In the genomic region with DNA sequence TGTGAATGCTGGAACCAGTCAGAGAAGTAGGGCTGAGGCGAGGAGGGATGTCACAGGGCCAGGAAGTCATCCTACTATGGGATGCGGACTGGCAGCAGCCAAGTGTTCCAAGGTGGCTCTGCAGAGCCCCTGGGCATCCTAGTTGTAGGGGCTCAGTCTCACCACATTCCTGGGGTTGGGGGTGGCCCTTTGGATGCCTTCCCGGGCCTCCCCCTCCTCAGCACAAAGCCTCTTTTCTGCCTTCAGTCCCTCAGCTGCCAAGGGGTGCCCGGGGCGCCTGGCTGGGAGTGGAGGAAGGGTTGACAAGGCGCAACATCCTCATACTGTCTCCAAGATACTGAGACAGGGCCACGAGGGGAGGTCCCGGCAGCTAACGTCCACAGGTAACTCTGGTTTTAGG, we compare ENCODE assay signal across 11 mouse cellular contexts. TPM values are rescaled to one million over a fixed set of nuclear protein-coding genes. Genes with fewer than 3 reads are reported as not detected.
DNase-seq lines count a peak whose midpoint lies in the region; ATAC-seq and TF ChIP-seq lines count a peak whose summit lies in the region.
"Had no signal": no experiment of that assay in that cellular context is flagged by ENCODE, and none has a peak within 500 bp of the region (broad histone marks: within the 10 kb centered on the region; RNA-seq: fewer than 3 reads in every experiment).

No protein-coding gene starts in this region.

- H3K27me3 ChIP-seq in forebrain, embryonic 14.5 days (replicated peaks; ENCODE audit: control insufficient read depth, insufficient read depth, low read length), result no peaks in the 10 kb centered on the region
- no peaks in the 10 kb centered on the region for H3K27me3 ChIP-seq in forebrain, postnatal 0 days (ENCODE audit: insufficient read depth, low read length)
- peaks cover 31% of the 10 kb centered on the region for H3K27me3 ChIP-seq in liver, embryonic 12.5 days (replicated peaks)
- H3K27me3 ChIP-seq in lung, postnatal 0 days (replicated peaks; ENCODE audit: insufficient read depth, low read length), result no peaks in the 10 kb centered on the region

- no peak overlapping the region for H3K27ac ChIP-seq in forebrain, embryonic 14.5 days (ENCODE audit: low read depth, low read length)
- H3K27ac ChIP-seq in forebrain, postnatal 0 days (ENCODE audit: low read depth, low read length), result no peak overlapping the region
- H3K27ac ChIP-seq in bone marrow, adult 2 months (ENCODE audit: control insufficient read depth, insufficient read depth, low read depth, low read length, poor library complexity), result peak overlapping the region; percentile 43
- H3K27ac ChIP-seq in liver, embryonic 12.5 days, result no peak overlapping the region
- no peak overlapping the region for H3K27ac ChIP-seq in lung, postnatal 0 days (ENCODE audit: low read length)
- H3K27ac ChIP-seq: liver, embryonic 13.5 days had no signal

- no peak for DNase-seq in forebrain, embryonic 14.5 days (ENCODE audit: low spot score)
- no peak for DNase-seq in forebrain, postnatal 0 days
- peak; percentile 43 for DNase-seq in kidney, postnatal 10 days
- no peak for DNase-seq in kidney, postnatal 4 days
- no peak for DNase-seq in urinary bladder, postnatal 10 days (ENCODE audit: low spot score)
- DNase-seq in lung, postnatal 0 days (ENCODE audit: low spot score), result no peak
- DNase-seq: liver, embryonic 13.5 days had no signal

- no peak overlapping the region for H3K9ac ChIP-seq in forebrain, embryonic 14.5 days (ENCODE audit: low read length)
- no peak overlapping the region for H3K9ac ChIP-seq in forebrain, postnatal 0 days
- no peak overlapping the region for H3K9ac ChIP-seq in liver, embryonic 12.5 days
- no peak overlapping the region for H3K9ac ChIP-seq in lung, postnatal 0 days (replicated peaks; ENCODE audit: low read depth)
- H3K9ac ChIP-seq: liver, embryonic 13.5 days had no signal

- TF ChIP-seq EP300 in lung, postnatal 0 days (IDR thresholded peaks at IDR 0.05), result no peak

- no peak overlapping the region for H3K4me3 ChIP-seq in forebrain, embryonic 14.5 days (ENCODE audit: low read depth, low read length)
- no peak overlapping the region for H3K4me3 ChIP-seq in forebrain, postnatal 0 days (ENCODE audit: low read depth, low read length)
- H3K4me3 ChIP-seq in bone marrow, adult 2 months (replicated peaks; ENCODE audit: control insufficient read depth, low read depth, low read length), result no peak overlapping the region
- H3K4me3 ChIP-seq in liver, embryonic 12.5 days, result no peak overlapping the region
- no peak overlapping the region for H3K4me3 ChIP-seq in lung, postnatal 0 days (ENCODE audit: low read depth, low read length)
- H3K4me3 ChIP-seq: liver, embryonic 13.5 days; myocyte had no signal

- no peaks in the 10 kb centered on the region for H3K36me3 ChIP-seq in forebrain, embryonic 14.5 days (ENCODE audit: control insufficient read depth, insufficient read depth, low read length)
- no peaks in the 10 kb centered on the region for H3K36me3 ChIP-seq in forebrain, postnatal 0 days (ENCODE audit: insufficient read depth)
- no peaks in the 10 kb centered on the region for H3K36me3 ChIP-seq in liver, embryonic 12.5 days
- no peaks in the 10 kb centered on the region for H3K36me3 ChIP-seq in lung, postnatal 0 days (ENCODE audit: insufficient read depth, low read length)
- H3K36me3 ChIP-seq: liver, embryonic 13.5 days had no signal

- no peak for TF ChIP-seq CTCF in forebrain, postnatal 0 days (IDR thresholded peaks at IDR 0.05; ENCODE audit: low read depth)
- no peak for TF ChIP-seq CTCF in bone marrow, adult 2 months (IDR thresholded peaks at IDR 0.05; ENCODE audit: control insufficient read depth, insufficient read depth, low read length)
- no peak for TF ChIP-seq CTCF in lung, postnatal 0 days (IDR thresholded peaks at IDR 0.05)

- H3K9me3 ChIP-seq in forebrain, embryonic 14.5 days (replicated peaks; ENCODE audit: control insufficient read depth, low read length), result no peaks in the 10 kb centered on the region
- no peaks in the 10 kb centered on the region for H3K9me3 ChIP-seq in forebrain, postnatal 0 days (ENCODE audit: low read length)
- H3K9me3 ChIP-seq in liver, embryonic 12.5 days (replicated peaks), result no peaks in the 10 kb centered on the region
- no peaks in the 10 kb centered on the region for H3K9me3 ChIP-seq in lung, postnatal 0 days (ENCODE audit: low read length)
- H3K9me3 ChIP-seq: liver, embryonic 13.5 days had no signal

- peak overlapping the region; percentile 26 for H3K4me2 ChIP-seq in forebrain, embryonic 14.5 days (ENCODE audit: low read length)
- no peak overlapping the region for H3K4me2 ChIP-seq in forebrain, postnatal 0 days (ENCODE audit: low read depth)
- H3K4me2 ChIP-seq in liver, embryonic 12.5 days, result peak overlapping the region; percentile 42; the same call in 1 of the 2 replicates
- no peak overlapping the region for H3K4me2 ChIP-seq in lung, postnatal 0 days (replicated peaks; ENCODE audit: low read depth, low read length)

- no peak for TF ChIP-seq POLR2A in bone marrow, adult 2 months (IDR thresholded peaks at IDR 0.05; ENCODE audit: borderline replicate concordance, control insufficient read depth, low read depth, low read length)

- H3K4me1 ChIP-seq in forebrain, embryonic 14.5 days (ENCODE audit: control insufficient read depth, insufficient read depth, low read length), result peaks cover 12% of the 10 kb centered on the region
- no peaks in the 10 kb centered on the region for H3K4me1 ChIP-seq in forebrain, postnatal 0 days (ENCODE audit: insufficient read depth)
- peaks cover 5% of the 10 kb centered on the region; the same call in 1 of the 2 replicates for H3K4me1 ChIP-seq in bone marrow, adult 2 months (ENCODE audit: control insufficient read depth, insufficient read depth, low read length)
- peaks cover 35% of the 10 kb centered on the region for H3K4me1 ChIP-seq in liver, embryonic 12.5 days
- peaks cover 13% of the 10 kb centered on the region; the same call in 1 of the 2 replicates for H3K4me1 ChIP-seq in lung, postnatal 0 days (ENCODE audit: insufficient read depth, low read depth, low read length)

- ATAC-seq in forebrain, embryonic 14.5 days, result peak; percentile 47
- ATAC-seq in forebrain, postnatal 0 days, result no peak
- ATAC-seq in liver, embryonic 12.5 days, result no peak
- no peak for ATAC-seq in lung, postnatal 0 days
- ATAC-seq: activated CD4-positive, CD25-positive, alpha-beta regulatory T cell, adult 4 months had no signal

- 43% methylated on average over 9 of the region's 9 CpGs for WGBS in forebrain, embryonic 14.5 days
- 30% methylated on average over 9 of the region's 9 CpGs for WGBS in forebrain, postnatal 0 days
- 46% methylated on average over 9 of the region's 9 CpGs for WGBS in bone marrow, adult 2 months
- WGBS in liver, embryonic 12.5 days (ENCODE audit: insufficient replicate concordance), result 50% methylated on average over 9 of the region's 9 CpGs
- WGBS in lung, postnatal 0 days, result 67% methylated on average over 8 of the region's 9 CpGs

RNA-seq across cellular contexts. Expression of a gene that starts 2.1 kb away (rescaled TPM):
- polyA plus RNA-seq in forebrain, embryonic 14.5 days (2014; fragmentation: Nextera tagmentation; extraction: Ambion mirVana), result 13.0 and 15.1 TPM in 2 replicates
- 16.4 and 22.8 TPM in 2 replicates for total RNA-seq in forebrain, postnatal 0 days (2014; rRNA removed)
- polyA plus RNA-seq in forebrain, postnatal 0 days (2015; fragmentation: Nextera tagmentation; extraction: Ambion mirVana), result 28.5 and 34.2 TPM in 2 replicates
- polyA plus RNA-seq in bone marrow, adult 2 months (2011; ENCODE audit: insufficient read depth, insufficient read length, low replicate concordance, missing spikeins), result 7.8 and 20.2 TPM in 2 replicates
- polyA plus RNA-seq in liver, embryonic 12.5 days (2016; fragmentation: Nextera tagmentation; extraction: Ambion mirVana), result 9.0 and 9.1 TPM in 2 replicates
- polyA plus RNA-seq in lung, postnatal 0 days (2015; fragmentation: Nextera tagmentation; extraction: Ambion mirVana), result 63.3 and 67.5 TPM in 2 replicates
- polyA plus RNA-seq: activated CD4-positive, CD25-positive, alpha-beta regulatory T cell, adult 4 months had no signal

RNA-seq across cellular contexts. Expression of a gene that starts 50.9 kb away (rescaled TPM):
- 433 and 469 TPM in 2 replicates for polyA plus RNA-seq in forebrain, embryonic 14.5 days (2014; fragmentation: Nextera tagmentation; extraction: Ambion mirVana)
- total RNA-seq in forebrain, postnatal 0 days (2014; rRNA removed), result 271 and 355 TPM in 2 replicates
- polyA plus RNA-seq in forebrain, postnatal 0 days (2015; fragmentation: Nextera tagmentation; extraction: Ambion mirVana), result 362 and 390 TPM in 2 replicates
- polyA plus RNA-seq in bone marrow, adult 2 months (2011; ENCODE audit: insufficient read depth, insufficient read length, low replicate concordance, missing spikeins), result 342 and 464 TPM in 2 replicates
- polyA plus RNA-seq in liver, embryonic 12.5 days (2016; fragmentation: Nextera tagmentation; extraction: Ambion mirVana), result 432 and 434 TPM in 2 replicates
- polyA plus RNA-seq in lung, postnatal 0 days (2015; fragmentation: Nextera tagmentation; extraction: Ambion mirVana), result 274 and 290 TPM in 2 replicates

RNA-seq across cellular contexts. Expression of a gene that starts 51.2 kb away (rescaled TPM):
- 28.9 and 31.8 TPM in 2 replicates for polyA plus RNA-seq in forebrain, embryonic 14.5 days (2014; fragmentation: Nextera tagmentation; extraction: Ambion mirVana)
- 31.0 and 34.5 TPM in 2 replicates for total RNA-seq in forebrain, postnatal 0 days (2014; rRNA removed)
- polyA plus RNA-seq in forebrain, postnatal 0 days (2015; fragmentation: Nextera tagmentation; extraction: Ambion mirVana), result 33.3 and 36.6 TPM in 2 replicates
- 13.8 and 14.7 TPM in 2 replicates for polyA plus RNA-seq in bone marrow, adult 2 months (2011; ENCODE audit: insufficient read depth, insufficient read length, low replicate concordance, missing spikeins)
- 19.0 and 22.9 TPM in 2 replicates for polyA plus RNA-seq in liver, embryonic 12.5 days (2016; fragmentation: Nextera tagmentation; extraction: Ambion mirVana)
- 17.0 and 19.4 TPM in 2 replicates for polyA plus RNA-seq in lung, postnatal 0 days (2015; fragmentation: Nextera tagmentation; extraction: Ambion mirVana)

Comparison
In these comparisons a context has a peak if more than half of its experiments do, and no peak if none do; other contexts are left out.
1. H3K4me2 ChIP-seq: peak in forebrain, embryonic 14.5 days (single experiment) and liver, embryonic 12.5 days (single experiment); none in forebrain, postnatal 0 days (single experiment) and lung, postnatal 0 days (single experiment).